Mouse (Mus musculus) CH12.LX (cell line): ENCODE results near the gene Ttc7b. TPM values are rescaled to one million over a fixed set of nuclear protein-coding genes. Genes with fewer than 3 reads are reported as not detected.

ENCODE experiments used
- DNase-seq: peaks from one replicate; pipeline ENCODE4 v3.0.0-alpha.2; 2013; ENCODE audit errors: extremely low read depth
- H3K27ac ChIP-seq: 2 replicates; pipeline ENCODE4 v1.5.1; 2012; ENCODE audit warnings: low read depth, mild to moderate bottlenecking, control low read depth, moderate library complexity; ENCODE audit not compliant: insufficient read depth
- H3K27me3 ChIP-seq: replicated peaks from 2 replicates; pipeline ENCODE3; 2012; ENCODE audit warnings: inconsistent platforms
- H3K36me3 ChIP-seq, 2 experiments: replicated peaks in 1 of 2; 2 replicates each; pipeline versions ENCODE3 to v1.6.1; 2012; ENCODE audit warnings: inconsistent platforms in 1 of 2, low read length in 1 of 2, mild to moderate bottlenecking in 1 of 2, mixed read lengths in 1 of 2, moderate library complexity in 1 of 2; ENCODE audit not compliant: control insufficient read depth in 1 of 2, insufficient read depth in 1 of 2
- H3K4me1 ChIP-seq, 2 experiments: 2 replicates each; pipeline ENCODE4 v1.6.1; 2012; ENCODE audit warnings: inconsistent platforms in 1 of 2, moderate library complexity in 1 of 2; ENCODE audit not compliant: insufficient read depth in 2 of 2, control insufficient read depth in 1 of 2
- H3K4me2 ChIP-seq: 2 replicates; pipeline ENCODE4 v1.6.1; 2012; ENCODE audit warnings: low read depth, mild to moderate bottlenecking, control low read depth; ENCODE audit not compliant: poor library complexity, insufficient read depth, severe bottlenecking
- H3K4me3 ChIP-seq, 3 experiments: fragments of 150-350 bp in 1 of 3; sonication (generic) in 1 of 3; replicated peaks in 1 of 3; 2 replicates each; pipeline versions ENCODE3 to v1.5.1; 2011 to 2012; ENCODE audit warnings: low read depth in 2 of 3, low read length in 2 of 3, mild to moderate bottlenecking in 2 of 3, moderate library complexity in 2 of 3, control low read depth in 1 of 3, improper control_type of control experiment in 1 of 3, inconsistent platforms in 1 of 3, mixed read lengths in 1 of 3; ENCODE audit not compliant: poor library complexity in 1 of 3
- H3K79me2 ChIP-seq: replicated peaks from 2 replicates; pipeline ENCODE4 v1.6.1; 2012; ENCODE audit warnings: mild to moderate bottlenecking, moderate library complexity; ENCODE audit not compliant: control insufficient read depth, poor library complexity, insufficient read depth, severe bottlenecking; ENCODE audit errors: extremely low read depth
- H3K9ac ChIP-seq: 2 replicates; pipeline ENCODE4 v1.6.1; 2012; ENCODE audit warnings: low read depth, mild to moderate bottlenecking, control low read depth, moderate library complexity; ENCODE audit not compliant: insufficient read depth
- H3K9me3 ChIP-seq: replicated peaks from 2 replicates; pipeline ENCODE3; 2012; ENCODE audit warnings: low read length, inconsistent platforms, mixed read lengths
- BHLHE40 ChIP-seq: IDR thresholded peaks from 2 replicates; pipeline ENCODE4 v1.6.1; 2011; ENCODE audit warnings: mild to moderate bottlenecking, low read depth, low read length, improper control_type of control experiment
- CHD1 ChIP-seq: IDR thresholded peaks from 2 replicates; pipeline ENCODE4 v1.6.1; 2012; ENCODE audit warnings: low read depth, low read length, improper control_type of control experiment, inconsistent platforms
- CHD2 ChIP-seq: IDR thresholded peaks from 2 replicates; pipeline ENCODE4 v1.6.1; 2011; ENCODE audit warnings: low read length, improper control_type of control experiment
- CTCF ChIP-seq, 2 experiments: IDR thresholded peaks in 1 of 2; conservative IDR thresholded peaks in 1 of 2; 2 replicates each; pipeline ENCODE4 v1.5.1; 2011 to 2012; ENCODE audit warnings: low read depth in 2 of 2, low read length in 2 of 2, improper control_type of control experiment in 1 of 2, inconsistent platforms in 1 of 2, mild to moderate bottlenecking in 1 of 2, moderate library complexity in 1 of 2
- E2F4 ChIP-seq: IDR thresholded peaks from 2 replicates; pipeline ENCODE4 v1.6.1; 2011; ENCODE audit warnings: low read depth, low read length, improper control_type of control experiment; ENCODE audit not compliant: insufficient replicate concordance
- ELF1 ChIP-seq: IDR thresholded peaks from 2 replicates; pipeline ENCODE4 v1.6.1; 2014; ENCODE audit warnings: low read depth, mild to moderate bottlenecking, inconsistent platforms, low read length, improper control_type of control experiment
- EP300 ChIP-seq: IDR thresholded peaks from 2 replicates; pipeline ENCODE4 v1.6.1; 2011; ENCODE audit warnings: low read length, improper control_type of control experiment
- ETS1 ChIP-seq: conservative IDR thresholded peaks from 2 replicates; pipeline ENCODE4 v1.6.1; 2012; ENCODE audit warnings: low read depth, mild to moderate bottlenecking, inconsistent platforms, low read length, improper control_type of control experiment, moderate library complexity
- GABPA ChIP-seq: IDR thresholded peaks from 2 replicates; pipeline ENCODE4 v1.6.1; 2012; ENCODE audit warnings: low read depth, low read length, improper control_type of control experiment, inconsistent platforms; ENCODE audit not compliant: insufficient replicate concordance
- HCFC1 ChIP-seq: IDR thresholded peaks from 2 replicates; pipeline ENCODE4 v1.6.1; 2012; ENCODE audit warnings: low read depth, mild to moderate bottlenecking, inconsistent platforms, low read length, improper control_type of control experiment
- IRF4 ChIP-seq: IDR thresholded peaks from 2 replicates; pipeline ENCODE4 v1.6.1; 2014; ENCODE audit warnings: low read depth, mild to moderate bottlenecking, inconsistent platforms, low read length, improper control_type of control experiment
- JUN ChIP-seq: IDR thresholded peaks from 2 replicates; pipeline ENCODE4 v1.6.1; 2011; ENCODE audit warnings: low read depth, mild to moderate bottlenecking, low read length, improper control_type of control experiment, moderate library complexity; ENCODE audit not compliant: insufficient read depth
- JUND ChIP-seq: conservative IDR thresholded peaks from 2 replicates; pipeline ENCODE4 v1.6.1; 2011; ENCODE audit warnings: low read depth, low read length, improper control_type of control experiment
- MAFK ChIP-seq: IDR thresholded peaks from 2 replicates; pipeline ENCODE4 v1.6.1; 2011; ENCODE audit warnings: low read length, improper control_type of control experiment; ENCODE audit not compliant: insufficient replicate concordance
- MAZ ChIP-seq: IDR thresholded peaks from 2 replicates; pipeline ENCODE4 v1.6.1; 2012; ENCODE audit warnings: low read depth, mild to moderate bottlenecking, inconsistent platforms, low read length, improper control_type of control experiment, moderate library complexity
- MEF2A ChIP-seq: IDR thresholded peaks from 2 replicates; pipeline ENCODE4 v1.6.1; 2014; ENCODE audit warnings: low read depth, mild to moderate bottlenecking, inconsistent platforms, low read length, improper control_type of control experiment, borderline replicate concordance
- MXI1 ChIP-seq: IDR thresholded peaks from 2 replicates; pipeline ENCODE4 v1.6.1; 2011; ENCODE audit warnings: mild to moderate bottlenecking, low read depth, low read length, improper control_type of control experiment
- MYC ChIP-seq: IDR thresholded peaks from 2 replicates; pipeline ENCODE4 v1.6.1; 2011; ENCODE audit warnings: low read depth, mild to moderate bottlenecking, improper control_type of control experiment, low read length
- NELFE ChIP-seq: IDR thresholded peaks from 2 replicates; pipeline ENCODE4 v1.6.1; 2011; ENCODE audit warnings: low read depth, low read length, improper control_type of control experiment
- NRF1 ChIP-seq: IDR thresholded peaks from 2 replicates; pipeline ENCODE4 v1.6.1; 2014; ENCODE audit warnings: low read depth, mild to moderate bottlenecking, inconsistent platforms, low read length, improper control_type of control experiment, moderate library complexity
- POLR2A ChIP-seq: IDR thresholded peaks from 2 replicates; pipeline ENCODE4 v1.6.1; 2011; ENCODE audit warnings: low read depth, mild to moderate bottlenecking, improper control_type of control experiment, low read length
- POLR2AphosphoS2 ChIP-seq: IDR thresholded peaks from 2 replicates; pipeline ENCODE4 v1.6.1; 2011; ENCODE audit warnings: low read depth, low read length, improper control_type of control experiment
- RCOR1 ChIP-seq: conservative IDR thresholded peaks from 2 replicates; pipeline ENCODE4 v1.6.1; 2012; ENCODE audit warnings: low read depth, mild to moderate bottlenecking, inconsistent platforms, low read length, improper control_type of control experiment
- SIN3A ChIP-seq: IDR thresholded peaks from 2 replicates; pipeline ENCODE4 v1.6.1; 2012; ENCODE audit warnings: low read length, improper control_type of control experiment, inconsistent platforms
- SMC3 ChIP-seq: IDR thresholded peaks from 2 replicates; pipeline ENCODE4 v1.6.1; 2011; ENCODE audit warnings: low read depth, low read length, improper control_type of control experiment
- TBP ChIP-seq: conservative IDR thresholded peaks from 2 replicates; pipeline ENCODE4 v1.6.1; 2011; ENCODE audit warnings: low read depth, low read length, improper control_type of control experiment
- TCF12 ChIP-seq: IDR thresholded peaks from 2 replicates; pipeline ENCODE4 v1.6.1; 2014; ENCODE audit warnings: low read depth, mild to moderate bottlenecking, inconsistent platforms, low read length, improper control_type of control experiment
- USF1 ChIP-seq: IDR thresholded peaks from 2 replicates; pipeline ENCODE4 v1.6.1; 2014; ENCODE audit warnings: low read depth, mild to moderate bottlenecking, inconsistent platforms, low read length, improper control_type of control experiment
- ZC3H11A ChIP-seq: IDR thresholded peaks from 2 replicates; pipeline ENCODE4 v1.6.1; 2012; ENCODE audit warnings: low read depth, mild to moderate bottlenecking, inconsistent platforms, low read length, improper control_type of control experiment
- ZKSCAN1 ChIP-seq: IDR thresholded peaks from 2 replicates; pipeline ENCODE4 v1.6.1; 2012; ENCODE audit warnings: low read depth, inconsistent platforms, low read length, improper control_type of control experiment, borderline replicate concordance
- ZMIZ1 ChIP-seq: IDR thresholded peaks from 2 replicates; pipeline ENCODE4 v1.6.1; 2012; ENCODE audit warnings: low read depth, mild to moderate bottlenecking, inconsistent platforms, low read length, improper control_type of control experiment
- ZNF384 ChIP-seq: IDR thresholded peaks from 2 replicates; pipeline ENCODE4 v1.6.1; 2012; ENCODE audit warnings: low read depth, low read length, improper control_type of control experiment, inconsistent platforms
- dilution Hi-C: fragments of 300-500 bp; cut with MboI; formaldehyde crosslinking; loops from 2 replicates; pipeline ENCODE4 v1.14.3; 2020; ENCODE audit warnings: low sequenced_read_pairs; ENCODE audit not compliant: extremely low pct_unique_long_range_greater_than_20kb, extremely low pct_ligation_motif_present
- in situ Hi-C: fragments of 300-500 bp; cut with MboI; formaldehyde crosslinking; loops from 3 replicates; pipeline ENCODE4 v1.14.3; 2019; ENCODE audit warnings: low sequenced_read_pairs, low pct_ligation_motif_present, low pct_unique_long_range_greater_than_20kb, mixed read lengths
- polyA plus RNA-seq: library from polyadenylated mRNA; unstranded; fragments of >175 nt; gene quantifications from 2 replicates; pipeline ENCODE4 v1.2.1, GENCODE M21; 2012; ENCODE audit warnings: low read depth; ENCODE audit not compliant: insufficient read length
- total RNA-seq, 2 experiments: library from RNA; depleted of rRNA; stranded (reverse); fragments of 300-350 nt in 1 of 2; fragments of >200 nt in 1 of 2; gene quantifications; 2 replicates each; pipeline ENCODE4 v1.2.3; 2012 to 2014

Gene Ttc7b
- total and polyA plus RNA-seq, 3 experiments, result 7.8 to 18.3 (median 12.7) TPM

DNA sequence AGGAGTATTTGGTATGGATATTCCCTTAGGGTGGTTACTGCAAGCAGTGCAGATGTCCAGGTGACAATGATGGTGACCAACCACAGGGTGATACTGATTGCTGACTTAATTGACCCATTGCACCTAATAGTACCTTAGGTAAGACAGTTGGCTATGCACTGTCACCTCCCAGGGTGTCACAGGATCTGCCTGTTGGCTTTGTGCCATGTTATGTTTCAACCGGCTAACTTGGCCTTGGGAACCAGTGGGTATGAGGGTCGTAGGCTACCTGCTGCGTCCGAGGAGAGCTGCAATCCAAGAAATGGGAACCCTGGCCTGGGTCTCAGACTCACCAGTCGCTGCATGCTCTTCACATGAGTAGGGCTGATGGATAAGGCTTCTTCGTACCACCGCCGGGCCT lies 195.4 kb downstream of the Ttc7b start:
- H3K27me3 ChIP-seq, result no peaks in the 10 kb centered on the region
- in situ Hi-C loops (no loop called here), dilution Hi-C loops (no loop called here)
- H3K79me2 ChIP-seq, result no peaks in the 10 kb centered on the region
- no peak overlapping the region for H3K4me2 ChIP-seq
- no peak for TF ChIP-seq CHD2
- TF ChIP-seq GABPA, result no peak
- TF ChIP-seq IRF4, result no peak
- 0 out of 2 replicates have a peak, but pooled peaks have one; percentile 38 for TF ChIP-seq RCOR1
- 0 out of 2 replicates have a peak, but pooled peaks have one; percentile 9 for TF ChIP-seq TCF12
- TF ChIP-seq POLR2AphosphoS2, result no peak
- TF ChIP-seq NRF1, result no peak
- no peak for TF ChIP-seq USF1
- peak; percentile 15; the same call in 1 of the 2 replicates for TF ChIP-seq SIN3A
- no peak for TF ChIP-seq EP300
- no peak for TF ChIP-seq JUND
- H3K4me1 ChIP-seq, result peaks cover 58 to 71% of the 10 kb centered on the region in 2 experiments
- no peaks in the 10 kb centered on the region for H3K9me3 ChIP-seq
- no peak overlapping the region for H3K4me3 ChIP-seq
- H3K36me3 ChIP-seq, result peaks cover 0 to 25% of the 10 kb centered on the region in 2 experiments
- no peak overlapping the region for H3K9ac ChIP-seq
- H3K27ac ChIP-seq, result no peak overlapping the region
- no peak for DNase-seq

GRCm38 (mm10) chr12:100323641-100324040 lies 197.0 kb downstream of the Ttc7b start:
- Histone ChIP-seq H3K36me3 (peaks cover 0 to 20% of the 10 kb centered on the region in 2 experiments), H3K9ac (no peak overlapping the region), H3K27me3 (no peaks in the 10 kb centered on the region), H3K4me3 (no peak overlapping the region), H3K4me2 (no peak overlapping the region; the same call in 1 of the 2 replicates), H3K4me1 (peaks cover 64 to 87% of the 10 kb centered on the region in 2 experiments), H3K9me3 (no peaks in the 10 kb centered on the region), H3K79me2 (no peaks in the 10 kb centered on the region), H3K27ac (peak overlapping the region; percentile 81)
- dilution Hi-C loops, result no loop called here
- DNase-seq, result peak; percentile 79
- in situ Hi-C loops, result no loop called here
- TF ChIP-seq POLR2A (no peak), CHD1 (peak; percentile 64; the same call in 1 of the 2 replicates), ZNF384 (no peak), ZKSCAN1 (no peak), BHLHE40 (peak; percentile 56), USF1 (no peak), SMC3 (no peak), MAFK (0 out of 2 replicates have a peak, but pooled peaks have one; percentile 45), CHD2 (peak; percentile 72), IRF4 (peak; percentile 87), NRF1 (no peak), MXI1 (no peak; the same call in 1 of the 2 replicates), HCFC1 (no peak), GABPA (no peak), SIN3A (peak; percentile 77; the same call in 1 of the 2 replicates), TBP (no peak), ZMIZ1 (no peak), CTCF (conservative IDR thresholded peaks at IDR 0.05 in 1 of 2, IDR thresholded peaks at IDR 0.05 in 1 of 2; ENCODE audit: low read depth in 2 of 2, low read length in 2 of 2) (no peak), RCOR1 (0 out of 2 replicates have a peak, but pooled peaks have one; percentile 39), ELF1 (no peak), MYC (peak; percentile 70), ETS1 (peak; percentile 74), TCF12 (peak; percentile 89), JUN (peak; percentile 69; the same call in 1 of the 2 replicates), ZC3H11A (no peak), E2F4 (no peak), NELFE (no peak), JUND (peak; percentile 68), MEF2A (peak; percentile 71), MAZ (no peak; the same call in 1 of the 2 replicates)
